Mouse (Mus musculus) liver, embryonic 14 days (tissue): ENCODE measurements around the gene Vmn2r8. TPM values are rescaled to one million over a fixed set of nuclear protein-coding genes. Genes with fewer than 3 reads are reported as not detected.

ENCODE experiments used
- polyA plus RNA-seq: library from polyadenylated mRNA; depleted of rRNA; stranded (reverse); fragments of >200 nt; gene quantifications from 2 replicates; pipeline ENCODE4 v1.2.3, GENCODE M21; 2012; rRNA removed

Vmn2r8 gene
- polyA plus RNA-seq: not detected in 2 replicates

GRCm38 (mm10) chr5:108808750-108809149, at the start of gene Vmn2r8:
Vmn2r8 (minus strand) TSS chr5:108808850.

DNA sequence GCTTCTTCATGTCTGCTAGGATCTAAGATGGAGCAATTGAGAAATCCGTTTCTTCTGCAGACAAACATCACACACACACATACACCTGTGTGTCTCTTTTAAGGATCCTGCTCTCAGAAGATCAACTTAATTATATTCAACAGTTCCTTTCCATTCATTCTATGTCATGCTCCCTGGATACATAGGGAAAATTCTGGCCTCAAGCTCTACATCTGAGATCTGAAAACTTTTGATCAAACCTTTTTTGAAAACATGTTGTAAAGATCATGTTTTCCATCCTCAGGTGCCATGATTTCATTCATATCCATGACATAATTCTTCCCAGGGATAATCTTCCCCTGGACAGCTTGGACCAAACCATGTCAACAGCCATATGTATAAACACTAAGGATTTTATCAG, 43.9 kb upstream of the Vmn2r8 start, which contains the start of gene Vmn2r9:
Vmn2r9 (minus strand) TSS at position 101 of the 400 bp plus-strand sequence.

GRCm38 (mm10) chr5:108795263-108795662, 13.4 kb downstream of the Vmn2r8 start, which contains the start of gene Tmed11:
Tmed11 (minus strand) TSS chr5:108795363.

DNA sequence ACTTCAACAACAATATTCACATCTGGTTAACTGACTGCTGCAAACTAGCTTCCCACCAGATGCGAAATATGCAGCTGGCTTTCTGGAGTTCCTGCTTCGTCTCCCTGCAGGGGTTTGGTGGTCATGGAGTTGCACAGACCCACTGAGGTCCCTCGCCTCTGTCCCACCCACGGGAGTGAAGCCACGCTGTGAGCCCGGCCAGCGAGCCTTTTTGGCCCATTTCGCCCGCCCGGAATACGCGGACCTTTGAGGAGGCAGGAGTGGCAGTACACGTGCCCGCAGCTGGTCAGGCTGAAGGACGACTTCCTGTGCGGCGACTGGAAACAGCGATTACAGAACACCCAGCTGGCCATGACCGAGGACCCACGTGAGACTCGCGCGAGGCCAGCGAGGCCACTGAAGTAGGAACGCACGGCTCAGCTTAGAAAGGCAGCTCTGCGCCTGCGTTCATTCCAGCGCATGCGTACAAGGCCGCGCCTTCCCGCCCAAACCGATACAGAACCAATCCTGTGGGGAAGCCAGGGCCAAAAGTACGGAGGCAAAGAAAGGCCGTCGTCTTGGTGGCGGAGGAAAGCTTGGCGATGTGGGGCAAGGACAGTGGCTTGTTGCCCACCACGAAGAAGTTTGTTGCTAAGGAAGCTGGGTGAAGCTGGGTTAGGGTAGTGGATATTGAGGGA, 33.9 kb downstream of the Vmn2r8 start, which contains the start of gene Rnf212:
Rnf212 (minus strand) TSS at position 353 of the 677 bp plus-strand sequence.

Other genes with a start within 250 kb of the Vmn2r8 start
- gene Gak, start 179.1 kb downstream of the Vmn2r8 start, polyA plus RNA-seq: 19.7 and 21.5 TPM in 2 replicates
- gene Tmem175, start 179.1 kb downstream of the Vmn2r8 start, polyA plus RNA-seq: 7.4 and 8.8 TPM in 2 replicates
- gene Idua, start 148.5 kb downstream of the Vmn2r8 start, polyA plus RNA-seq: 2.4 and 3.3 TPM in 2 replicates
- gene Dgkq, start 139.2 kb downstream of the Vmn2r8 start, polyA plus RNA-seq: 4.6 and 5.9 TPM in 2 replicates
- gene Slc26a1, start 133.3 kb downstream of the Vmn2r8 start, polyA plus RNA-seq: 11.9 and 13.6 TPM in 2 replicates
- 11.8 and 12.3 TPM in 2 replicates for gene Fgfrl1, start 116.5 kb downstream of the Vmn2r8 start, polyA plus RNA-seq
- gene Rnf212, start 33.9 kb downstream of the Vmn2r8 start, polyA plus RNA-seq: 3.0 and 3.5 TPM in 2 replicates
- not detected in 2 replicates for gene Tmed11, start 13.5 kb downstream of the Vmn2r8 start, polyA plus RNA-seq
- gene Vmn2r9, start 43.8 kb upstream of the Vmn2r8 start, polyA plus RNA-seq: not detected in 2 replicates
- not detected in 2 replicates for gene Vmn2r10, start 197.7 kb upstream of the Vmn2r8 start, polyA plus RNA-seq